Mouse (Mus musculus) small intestine, adult 2 months (tissue): ENCODE measurements around the gene Ppfibp2.

ENCODE experiments used
- CTCF ChIP-seq: fragments of 200-500 bp; IDR thresholded peaks from 2 replicates; pipeline ENCODE4 v1.5.1; 2012; ENCODE audit warnings: low read depth, mild to moderate bottlenecking, control low read depth, inconsistent platforms, low read length, moderate library complexity, mixed read lengths; ENCODE audit not compliant: insufficient replicate concordance, insufficient read length; ENCODE audit errors: extremely low read depth
- POLR2A ChIP-seq: fragments of 200-500 bp; IDR thresholded peaks from 2 replicates; pipeline ENCODE4 v1.6.1; 2012; ENCODE audit warnings: low read depth, mild to moderate bottlenecking, control low read depth, inconsistent platforms, low read length, moderate library complexity

DNA sequence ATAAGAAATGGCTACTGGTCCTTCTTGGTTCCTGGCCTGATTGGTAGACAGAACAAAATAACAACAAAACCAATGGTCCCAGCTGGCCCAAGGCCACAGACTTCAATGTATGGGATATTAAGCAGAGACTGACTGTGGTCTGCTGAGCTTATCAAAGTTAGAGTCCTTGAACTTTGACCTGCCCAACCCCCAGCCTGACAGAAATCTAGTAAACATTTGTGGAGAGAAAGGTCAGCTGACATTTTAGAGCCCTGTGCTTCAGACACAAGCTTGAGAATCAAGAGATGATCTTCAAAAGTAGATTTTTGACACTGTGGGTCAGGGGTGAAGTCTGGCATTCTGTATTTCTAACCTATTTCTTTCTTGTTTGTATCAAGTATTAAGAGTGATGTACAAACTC lies 1.7 kb downstream of the Ppfibp2 start:
- TF ChIP-seq POLR2A = no peak
- no peak for TF ChIP-seq CTCF
